Mouse (Mus musculus): ENCODE results near the gene Kcnj2. TPM values are rescaled to one million over a fixed set of nuclear protein-coding genes. Genes with fewer than 3 reads are reported as not detected.

Gene Kcnj2
- polyA plus RNA-seq, 1 experiment = 2.0 TPM

DNA sequence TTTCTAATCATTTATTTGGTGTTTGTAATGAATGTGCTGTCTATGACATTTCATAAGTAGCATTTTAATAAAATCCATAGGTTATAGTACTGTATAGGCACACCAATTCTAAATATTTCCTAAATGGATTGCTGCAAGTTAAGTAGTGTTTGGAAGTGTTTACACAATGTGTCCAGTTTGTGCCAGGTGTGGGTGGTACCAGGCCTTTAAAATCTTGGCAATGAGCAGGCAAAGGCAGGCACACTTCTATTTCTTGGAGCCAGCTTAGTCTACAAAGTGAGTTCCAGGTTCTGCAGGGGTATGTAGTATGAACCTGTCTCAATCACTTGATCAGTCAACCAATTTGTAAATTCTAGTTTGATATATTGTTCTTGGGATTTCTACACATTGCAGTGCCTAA is 22.3 kb downstream of the Kcnj2 start:
- Histone ChIP-seq H3ac (ENCODE audit: control insufficient read depth, insufficient read length) (no peak overlapping the region), H3K27me3 (ENCODE audit: control insufficient read depth, insufficient read depth, insufficient read length) (no peaks in the 10 kb centered on the region), H3K79me2 (ENCODE audit: control insufficient read depth, insufficient read depth) (no peaks in the 10 kb centered on the region), H3K4me3 (no peak overlapping the region), H3K36me3 (ENCODE audit: control insufficient read depth, insufficient read depth) (no peaks in the 10 kb centered on the region), H3K4me2 (ENCODE audit: low read depth) (no peak overlapping the region)
- TF ChIP-seq SRF (IDR thresholded peaks at IDR 0.05; ENCODE audit: control insufficient read depth, insufficient read length, low read depth) (no peak), POLR2AphosphoS2 (IDR thresholded peaks at IDR 0.05; ENCODE audit: insufficient read length, low read depth) (no peak), TCF3 (IDR thresholded peaks at IDR 0.05; ENCODE audit: insufficient read length, low read depth) (no peak), CEBPB (IDR thresholded peaks at IDR 0.05; ENCODE audit: insufficient read depth, poor library complexity, severe bottlenecking) (no peak), POLR2A (IDR thresholded peaks at IDR 0.05; ENCODE audit: insufficient read length, low read depth) (no peak), USF1 (IDR thresholded peaks at IDR 0.05; ENCODE audit: low read depth) (no peak), TCF12 (IDR thresholded peaks at IDR 0.05; ENCODE audit: insufficient read depth, poor library complexity, severe bottlenecking) (no peak), MYOD1 (IDR thresholded peaks at IDR 0.05; ENCODE audit: control insufficient read depth in 1 of 3, insufficient read length in 2 of 3, low read depth in 2 of 3) (no peak), REST (IDR thresholded peaks at IDR 0.05; ENCODE audit: insufficient read depth, insufficient read length) (no peak), MAX (IDR thresholded peaks at IDR 0.05; ENCODE audit: low read depth) (no peak), E2F4 (IDR thresholded peaks at IDR 0.05; ENCODE audit: insufficient read depth) (no peak), MYOG (IDR thresholded peaks at IDR 0.05; ENCODE audit: control insufficient read depth in 1 of 3, insufficient read depth in 1 of 3, insufficient read length in 2 of 3, low read depth in 2 of 3) (no peak)

DNA sequence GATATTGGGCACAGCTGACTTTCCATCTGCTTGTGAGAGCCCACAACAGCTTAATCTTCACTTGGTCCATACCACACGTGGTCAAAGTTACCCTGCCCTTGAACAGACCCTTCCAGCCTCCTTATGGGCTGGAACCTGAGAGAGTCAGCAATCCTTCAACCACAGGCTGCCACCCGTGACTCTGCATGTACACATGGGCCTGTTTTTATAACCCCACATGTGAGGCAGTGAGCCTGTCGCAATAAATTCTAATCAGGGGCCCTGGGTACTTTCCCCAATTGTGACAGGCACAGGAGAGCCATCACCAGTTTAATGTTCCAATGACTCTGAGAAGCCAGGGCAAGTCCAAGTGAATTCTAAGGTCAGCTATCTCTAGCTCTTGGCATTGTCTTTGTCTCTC is 22.8 kb downstream of the Kcnj2 start:
- Histone ChIP-seq H3K4me3 (no peak overlapping the region), H3K79me2 (ENCODE audit: control insufficient read depth, insufficient read depth) (no peaks in the 10 kb centered on the region), H3K27me3 (ENCODE audit: control insufficient read depth, insufficient read depth, insufficient read length) (no peaks in the 10 kb centered on the region), H3ac (ENCODE audit: control insufficient read depth, insufficient read length) (no peak overlapping the region), H3K36me3 (ENCODE audit: control insufficient read depth, insufficient read depth) (no peaks in the 10 kb centered on the region), H3K4me2 (ENCODE audit: low read depth) (no peak overlapping the region)
- TF ChIP-seq POLR2A (IDR thresholded peaks at IDR 0.05; ENCODE audit: insufficient read length, low read depth) = no peak
- peak in 1 of 3 experiments; percentile 36 for TF ChIP-seq MYOD1 (IDR thresholded peaks at IDR 0.05; ENCODE audit: control insufficient read depth in 1 of 3, insufficient read length in 2 of 3, low read depth in 2 of 3)

DNA sequence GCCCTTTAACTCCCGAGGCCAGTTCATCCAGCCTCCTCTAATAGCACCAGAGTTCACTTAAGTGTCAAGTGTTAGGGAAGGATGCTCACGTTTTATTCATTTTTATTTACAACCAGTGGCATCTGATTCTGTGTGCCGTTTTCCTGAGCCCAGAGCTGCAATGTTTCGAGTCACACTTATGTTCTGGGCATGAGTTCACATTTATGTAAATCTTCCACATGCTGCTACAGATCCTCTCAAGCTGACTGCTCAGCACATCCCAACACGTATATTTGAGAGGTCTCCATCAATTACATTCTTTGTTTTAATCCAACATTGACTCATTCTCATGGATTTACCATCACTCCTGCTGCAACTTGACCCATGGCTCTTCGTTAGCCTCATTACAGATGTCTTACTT is 25.2 kb downstream of the Kcnj2 start:
- H3K36me3 ChIP-seq (ENCODE audit: control insufficient read depth, insufficient read depth) = no peaks in the 10 kb centered on the region
- TF ChIP-seq USF1 (IDR thresholded peaks at IDR 0.05; ENCODE audit: low read depth) = no peak
- no peak for TF ChIP-seq CEBPB (IDR thresholded peaks at IDR 0.05; ENCODE audit: insufficient read depth, poor library complexity, severe bottlenecking)
- TF ChIP-seq REST (IDR thresholded peaks at IDR 0.05; ENCODE audit: insufficient read depth, insufficient read length) = no peak
- H3K4me2 ChIP-seq (ENCODE audit: low read depth) = no peak overlapping the region
- H3K79me2 ChIP-seq (ENCODE audit: control insufficient read depth, insufficient read depth) = no peaks in the 10 kb centered on the region
- no peak overlapping the region for H3ac ChIP-seq (ENCODE audit: control insufficient read depth, insufficient read length)
- H3K4me3 ChIP-seq = no peak overlapping the region
- H3K27me3 ChIP-seq (ENCODE audit: control insufficient read depth, insufficient read depth, insufficient read length) = no peaks in the 10 kb centered on the region

DNA sequence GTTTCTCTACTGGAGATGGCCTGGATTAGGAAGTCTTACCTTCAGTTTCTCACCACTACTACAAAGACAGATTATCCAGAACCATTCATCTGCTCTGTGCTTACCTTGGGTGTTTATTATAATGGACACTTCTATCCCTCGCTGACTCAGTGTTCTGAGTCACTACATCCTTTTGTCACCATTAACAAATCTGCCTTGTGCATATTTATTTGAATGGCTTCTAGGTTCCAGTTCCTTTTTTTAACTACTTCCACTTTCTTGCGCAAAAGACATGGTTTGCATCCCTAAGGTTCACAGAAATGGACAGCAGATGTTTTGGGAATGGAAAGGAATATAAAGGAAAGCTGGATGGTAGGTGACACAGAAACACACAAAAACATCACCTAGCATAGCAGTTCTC is 27.0 kb downstream of the Kcnj2 start:
- Histone ChIP-seq H3K4me2 (ENCODE audit: low read depth) (no peak overlapping the region), H3K79me2 (ENCODE audit: control insufficient read depth, insufficient read depth) (no peaks in the 10 kb centered on the region), H3K27me3 (ENCODE audit: control insufficient read depth, insufficient read depth, insufficient read length) (no peaks in the 10 kb centered on the region), H3ac (ENCODE audit: control insufficient read depth, insufficient read length) (no peak overlapping the region), H3K36me3 (ENCODE audit: control insufficient read depth, insufficient read depth) (no peaks in the 10 kb centered on the region), H3K4me3 (no peak overlapping the region)
- no peak for TF ChIP-seq E2F4 (IDR thresholded peaks at IDR 0.05; ENCODE audit: insufficient read depth)
- TF ChIP-seq MYOD1 (IDR thresholded peaks at IDR 0.05; ENCODE audit: control insufficient read depth in 1 of 3, insufficient read length in 2 of 3, low read depth in 2 of 3) = no peak
- no peak for TF ChIP-seq REST (IDR thresholded peaks at IDR 0.05; ENCODE audit: insufficient read depth, insufficient read length)
- no peak for TF ChIP-seq TCF3 (IDR thresholded peaks at IDR 0.05; ENCODE audit: insufficient read length, low read depth)

DNA sequence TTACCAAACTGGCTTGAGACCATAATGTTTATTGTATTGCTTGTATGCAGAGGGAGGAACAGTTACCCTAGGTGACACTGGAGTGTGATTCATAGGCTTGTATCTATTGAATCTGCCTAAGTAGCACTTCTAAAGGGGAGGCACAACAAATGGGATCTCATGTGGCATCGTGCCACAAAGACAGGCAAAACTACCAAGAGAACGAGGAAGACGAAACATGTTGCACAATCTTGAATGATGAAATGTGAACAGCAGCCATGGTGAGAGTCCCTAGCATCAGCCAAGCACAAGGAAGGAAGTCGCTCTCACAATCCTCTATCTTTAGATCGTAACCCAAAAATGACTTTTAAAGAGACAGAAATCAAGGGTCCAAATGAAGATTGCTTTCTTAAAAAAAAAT is 30.6 kb downstream of the Kcnj2 start:
- Histone ChIP-seq H3K36me3 (ENCODE audit: control insufficient read depth, insufficient read depth) (no peaks in the 10 kb centered on the region), H3K4me2 (ENCODE audit: low read depth) (no peak overlapping the region), H3K79me2 (ENCODE audit: control insufficient read depth, insufficient read depth) (no peaks in the 10 kb centered on the region), H3ac (ENCODE audit: control insufficient read depth, insufficient read length) (no peak overlapping the region), H3K4me3 (no peak overlapping the region), H3K27me3 (ENCODE audit: control insufficient read depth, insufficient read depth, insufficient read length) (no peaks in the 10 kb centered on the region)
- no peak for TF ChIP-seq MAX (IDR thresholded peaks at IDR 0.05; ENCODE audit: low read depth)
- TF ChIP-seq TCF3 (IDR thresholded peaks at IDR 0.05; ENCODE audit: insufficient read length, low read depth) = no peak
- TF ChIP-seq MYOD1 (IDR thresholded peaks at IDR 0.05; ENCODE audit: control insufficient read depth in 1 of 3, insufficient read length in 2 of 3, low read depth in 2 of 3) = no peak
- TF ChIP-seq POLR2AphosphoS2 (IDR thresholded peaks at IDR 0.05; ENCODE audit: insufficient read length, low read depth) = no peak
- TF ChIP-seq CEBPB (IDR thresholded peaks at IDR 0.05; ENCODE audit: insufficient read depth, poor library complexity, severe bottlenecking) = no peak
- TF ChIP-seq SRF (IDR thresholded peaks at IDR 0.05; ENCODE audit: control insufficient read depth, insufficient read length, low read depth) = no peak
- TF ChIP-seq TCF12 (IDR thresholded peaks at IDR 0.05; ENCODE audit: insufficient read depth, poor library complexity, severe bottlenecking) = no peak
- TF ChIP-seq REST (IDR thresholded peaks at IDR 0.05; ENCODE audit: insufficient read depth, insufficient read length) = no peak
- TF ChIP-seq E2F4 (IDR thresholded peaks at IDR 0.05; ENCODE audit: insufficient read depth) = no peak
- no peak for TF ChIP-seq POLR2A (IDR thresholded peaks at IDR 0.05; ENCODE audit: insufficient read length, low read depth)
- TF ChIP-seq USF1 (IDR thresholded peaks at IDR 0.05; ENCODE audit: low read depth) = no peak
- TF ChIP-seq MYOG (IDR thresholded peaks at IDR 0.05; ENCODE audit: control insufficient read depth in 1 of 3, insufficient read depth in 1 of 3, insufficient read length in 2 of 3, low read depth in 2 of 3) = no peak

Data from myocyte (in vitro differentiated cells).